Mouse (Mus musculus): ENCODE measurements at regions not wholly inside any gene's neighbourhood (a gene's known extent, or its start where the extent isn't known, plus 50 kb on each side); places are given as distances from the start of the nearest gene placed in this dataset.
A peak's percentile ranks its signal among the peaks of the same experiment; 100 is the strongest.

- Histone ChIP-seq H3K36me3 (ENCODE audit: control insufficient read depth, insufficient read depth) (no peaks in the 10 kb centered on the region), H3K4me2 (ENCODE audit: low read depth, low read length) (no peak overlapping the region), H3K4me1 (ENCODE audit: control insufficient read depth, low read depth, low read length) (no peaks in the 10 kb centered on the region), H3K4me3 (ENCODE audit: low read depth, low read length) (no peak overlapping the region), H3K9me3 (replicated peaks; ENCODE audit: control insufficient read depth, low read length) (no peaks in the 10 kb centered on the region), H3K27me3 (ENCODE audit: control insufficient read depth, insufficient read depth, low read depth, low read length) (no peaks in the 10 kb centered on the region), H3K9ac (ENCODE audit: low read depth, low read length) (no peak overlapping the region), H3K27ac (ENCODE audit: low read length) (no peak overlapping the region)
- peak; percentile 61; the same call in 1 of the 2 replicates for ATAC-seq (ENCODE audit: low read depth)
- WGBS (ENCODE audit: insufficient replicate concordance): 56% methylated on average over 7 of the region's 7 CpGs
Measured at GRCm38 (mm10) chr17:75876895-75877294, 325.1 kb upstream of the Fam98a start.

DNA sequence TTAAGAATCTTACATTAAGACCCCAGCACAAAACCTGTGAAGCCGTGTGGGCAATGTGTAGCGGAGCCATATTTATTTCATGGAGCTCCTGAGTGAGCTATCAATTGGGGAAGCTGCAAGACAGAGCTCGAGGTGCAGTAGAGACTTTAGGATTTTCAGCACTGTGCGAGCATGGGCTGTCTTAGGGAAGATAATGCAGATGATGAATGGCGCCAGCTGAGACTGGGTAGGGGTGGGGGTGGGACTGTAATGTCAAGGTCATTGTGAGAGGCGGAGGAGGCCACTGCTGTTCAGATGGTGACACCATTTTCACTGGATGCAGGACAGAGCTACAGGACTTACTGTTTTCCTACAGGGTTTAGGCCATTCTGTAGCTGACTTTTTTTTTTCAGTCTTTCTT lies 322.8 kb upstream of the Fam98a start:
- no peaks in the 10 kb centered on the region for H3K9me3 ChIP-seq (replicated peaks; ENCODE audit: control insufficient read depth, low read length)
- H3K36me3 ChIP-seq (ENCODE audit: control insufficient read depth, insufficient read depth): no peaks in the 10 kb centered on the region
- no peak overlapping the region for H3K9ac ChIP-seq (ENCODE audit: low read depth, low read length)
- no peak overlapping the region for H3K4me3 ChIP-seq (ENCODE audit: low read depth, low read length)
- no peaks in the 10 kb centered on the region for H3K4me1 ChIP-seq (ENCODE audit: control insufficient read depth, low read depth, low read length)
- no peak overlapping the region for H3K4me2 ChIP-seq (ENCODE audit: low read depth, low read length)
- no peaks in the 10 kb centered on the region for H3K27me3 ChIP-seq (ENCODE audit: control insufficient read depth, insufficient read depth, low read depth, low read length)
- no peak for ATAC-seq (ENCODE audit: low read depth)
- WGBS (ENCODE audit: insufficient replicate concordance): 60% methylated on average over 6 of the region's 6 CpGs
- H3K27ac ChIP-seq (ENCODE audit: low read length): no peak overlapping the region

DNA sequence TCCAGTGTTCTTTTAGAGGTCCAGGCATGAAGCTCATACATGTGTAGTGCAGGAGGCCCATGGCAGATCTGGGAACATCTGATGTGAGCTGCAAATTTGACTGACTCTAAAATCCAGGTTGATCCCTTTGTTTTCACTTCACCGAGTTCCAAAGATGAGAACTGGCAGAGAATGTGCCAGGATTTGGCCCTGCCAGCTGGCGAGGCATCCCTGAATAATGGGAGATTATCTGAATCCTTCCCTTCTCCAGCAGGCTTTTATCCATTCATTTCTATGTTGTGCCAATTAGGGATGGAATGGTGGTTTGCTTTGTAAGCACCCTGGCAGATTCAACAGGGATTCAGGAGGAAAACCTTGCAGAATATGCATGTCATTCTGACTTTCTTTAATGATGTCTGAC lies 318.7 kb upstream of the Fam98a start:
- ATAC-seq (ENCODE audit: low read depth): no peak
- Histone ChIP-seq H3K36me3 (ENCODE audit: control insufficient read depth, insufficient read depth) (no peaks in the 10 kb centered on the region), H3K27ac (ENCODE audit: low read length) (no peak overlapping the region), H3K9ac (ENCODE audit: low read depth, low read length) (no peak overlapping the region), H3K27me3 (ENCODE audit: control insufficient read depth, insufficient read depth, low read depth, low read length) (no peaks in the 10 kb centered on the region), H3K4me3 (ENCODE audit: low read depth, low read length) (no peak overlapping the region), H3K4me2 (ENCODE audit: low read depth, low read length) (no peak overlapping the region), H3K9me3 (replicated peaks; ENCODE audit: control insufficient read depth, low read length) (no peaks in the 10 kb centered on the region), H3K4me1 (ENCODE audit: control insufficient read depth, low read depth, low read length) (no peaks in the 10 kb centered on the region)
- 38% methylated on average over 2 of the region's 2 CpGs for WGBS (ENCODE audit: insufficient replicate concordance)

DNA sequence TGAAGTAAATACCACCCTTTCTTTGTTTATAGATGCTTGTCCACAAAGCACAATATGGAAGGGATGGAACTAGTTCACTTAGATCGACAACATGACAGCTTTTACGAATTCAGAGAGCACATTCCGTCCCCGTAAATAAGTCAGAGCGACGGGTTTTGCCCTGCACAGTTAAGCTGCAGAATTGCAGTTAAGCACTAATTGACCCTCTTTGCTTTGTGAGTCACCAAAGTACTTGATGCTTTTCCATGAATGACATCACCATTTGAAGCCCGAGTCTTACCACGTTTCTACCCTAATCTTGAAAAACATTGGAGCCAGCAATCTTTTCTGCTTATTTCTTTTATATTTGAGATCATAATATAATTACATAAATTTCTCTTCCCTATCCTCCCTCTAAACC lies 305.3 kb upstream of the Fam98a start:
- 68% methylated on average over 8 of the region's 8 CpGs for WGBS (ENCODE audit: insufficient replicate concordance)
- no peak overlapping the region for H3K9ac ChIP-seq (ENCODE audit: low read depth, low read length)
- H3K4me3 ChIP-seq (ENCODE audit: low read depth, low read length): no peak overlapping the region
- no peaks in the 10 kb centered on the region for H3K4me1 ChIP-seq (ENCODE audit: control insufficient read depth, low read depth, low read length)
- H3K9me3 ChIP-seq (replicated peaks; ENCODE audit: control insufficient read depth, low read length): no peaks in the 10 kb centered on the region
- no peak overlapping the region for H3K27ac ChIP-seq (ENCODE audit: low read length)
- H3K4me2 ChIP-seq (ENCODE audit: low read depth, low read length): no peak overlapping the region
- no peaks in the 10 kb centered on the region for H3K27me3 ChIP-seq (ENCODE audit: control insufficient read depth, insufficient read depth, low read depth, low read length)
- no peaks in the 10 kb centered on the region for H3K36me3 ChIP-seq (ENCODE audit: control insufficient read depth, insufficient read depth)
- ATAC-seq (ENCODE audit: low read depth): no peak

DNA sequence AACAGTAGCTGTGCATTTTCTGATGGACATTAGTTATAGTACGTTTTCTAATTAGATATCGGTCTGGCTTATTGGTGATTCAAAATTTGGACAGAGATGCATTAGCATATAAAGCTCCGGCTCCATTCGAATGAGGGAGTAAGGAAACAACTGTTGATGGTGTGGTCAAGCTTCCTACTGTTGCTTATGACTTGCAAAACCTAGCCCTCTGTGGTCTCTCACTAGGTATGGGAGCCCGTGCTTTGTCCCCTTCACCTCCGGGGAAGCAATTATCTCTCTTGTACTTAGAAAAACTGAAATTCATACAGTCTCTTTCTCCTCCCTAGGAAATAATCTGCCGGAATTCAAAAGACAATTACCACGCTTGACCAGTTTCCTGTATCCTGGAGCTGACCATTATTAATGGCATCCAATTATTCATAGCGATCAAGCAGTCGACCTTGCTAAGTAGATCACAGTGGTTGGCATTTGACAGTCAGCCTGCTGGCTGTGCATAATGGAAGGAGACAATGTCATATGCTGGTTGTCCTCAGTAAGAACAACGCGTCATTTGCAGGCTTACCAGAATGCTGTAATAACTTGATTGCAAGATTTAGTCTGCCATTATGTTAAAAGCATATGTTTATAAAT lies 264.4 kb upstream of the Fam98a start:
- no peaks in the 10 kb centered on the region for H3K9me3 ChIP-seq (replicated peaks; ENCODE audit: control insufficient read depth, low read length)
- no peak overlapping the region for H3K9ac ChIP-seq (ENCODE audit: low read depth, low read length)
- H3K4me3 ChIP-seq (ENCODE audit: low read depth, low read length): no peak overlapping the region
- H3K36me3 ChIP-seq (ENCODE audit: control insufficient read depth, insufficient read depth): no peaks in the 10 kb centered on the region
- H3K4me1 ChIP-seq (ENCODE audit: control insufficient read depth, low read depth, low read length): peaks cover 19% of the 10 kb centered on the region
- H3K27me3 ChIP-seq (ENCODE audit: control insufficient read depth, insufficient read depth, low read depth, low read length): no peaks in the 10 kb centered on the region
- no peak overlapping the region for H3K4me2 ChIP-seq (ENCODE audit: low read depth, low read length)
- no peak for ATAC-seq (ENCODE audit: low read depth)
- 72% methylated on average over 12 of the region's 12 CpGs for WGBS (ENCODE audit: insufficient replicate concordance)
- no peak overlapping the region for H3K27ac ChIP-seq (ENCODE audit: low read length)

- no peaks in the 10 kb centered on the region for H3K9me3 ChIP-seq (replicated peaks; ENCODE audit: control insufficient read depth, low read length)
- H3K9ac ChIP-seq (ENCODE audit: low read depth, low read length): no peak overlapping the region
- ATAC-seq (ENCODE audit: low read depth): peak; percentile 83
- WGBS (ENCODE audit: insufficient replicate concordance): 35% methylated on average over 3 of the region's 3 CpGs
- H3K4me3 ChIP-seq (ENCODE audit: low read depth, low read length): no peak overlapping the region
- H3K36me3 ChIP-seq (ENCODE audit: control insufficient read depth, insufficient read depth): no peaks in the 10 kb centered on the region
- peak overlapping the region; percentile 81 for H3K27ac ChIP-seq (ENCODE audit: low read length)
- H3K4me2 ChIP-seq (ENCODE audit: low read depth, low read length): peak overlapping the region; percentile 47; the same call in 1 of the 2 replicates
- H3K4me1 ChIP-seq (ENCODE audit: control insufficient read depth, low read depth, low read length): peaks cover 24% of the 10 kb centered on the region
- no peaks in the 10 kb centered on the region for H3K27me3 ChIP-seq (ENCODE audit: control insufficient read depth, insufficient read depth, low read depth, low read length)
Measured at GRCm38 (mm10) chr17:75812163-75812562, 260.4 kb upstream of the Fam98a start.

GRCm38 (mm10) chr17:75808524-75809326 lies 257.0 kb upstream of the Fam98a start:
- peaks cover 21% of the 10 kb centered on the region for H3K4me1 ChIP-seq (ENCODE audit: control insufficient read depth, low read depth, low read length)
- peak overlapping the region; percentile 70 for H3K27ac ChIP-seq (ENCODE audit: low read length)
- ATAC-seq (ENCODE audit: low read depth): peak; percentile 48
- no peak overlapping the region for H3K4me2 ChIP-seq (ENCODE audit: low read depth, low read length)
- no peaks in the 10 kb centered on the region for H3K9me3 ChIP-seq (replicated peaks; ENCODE audit: control insufficient read depth, low read length)
- H3K4me3 ChIP-seq (ENCODE audit: low read depth, low read length): no peak overlapping the region
- no peak overlapping the region for H3K9ac ChIP-seq (ENCODE audit: low read depth, low read length)
- H3K27me3 ChIP-seq (ENCODE audit: control insufficient read depth, insufficient read depth, low read depth, low read length): no peaks in the 10 kb centered on the region
- H3K36me3 ChIP-seq (ENCODE audit: control insufficient read depth, insufficient read depth): no peaks in the 10 kb centered on the region
- 57% methylated on average over 6 of the region's 6 CpGs for WGBS (ENCODE audit: insufficient replicate concordance)

DNA sequence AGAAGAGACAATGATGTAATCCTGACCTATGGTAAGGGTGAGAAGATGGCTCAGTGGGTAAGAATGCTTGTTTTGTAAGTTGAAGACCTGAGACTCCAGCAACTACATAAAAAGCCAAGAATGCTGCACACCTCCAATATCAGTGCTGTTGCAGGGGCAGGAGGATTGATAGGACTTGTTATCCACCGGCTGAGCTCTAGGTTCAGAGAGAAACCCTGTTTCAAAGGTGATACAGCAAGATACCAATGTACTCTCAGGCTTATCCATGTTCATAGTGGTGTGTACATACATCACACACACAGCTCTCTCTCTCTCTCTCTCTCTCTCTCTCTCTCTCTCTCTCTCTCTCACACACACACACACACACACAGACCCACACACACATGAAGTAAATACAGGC lies 256.3 kb upstream of the Fam98a start:
- peak; percentile 94 for ATAC-seq (ENCODE audit: low read depth)
- peak overlapping the region; percentile 70 for H3K27ac ChIP-seq (ENCODE audit: low read length)
- no peak overlapping the region for H3K9ac ChIP-seq (ENCODE audit: low read depth, low read length)
- H3K9me3 ChIP-seq (replicated peaks; ENCODE audit: control insufficient read depth, low read length): no peaks in the 10 kb centered on the region
- H3K4me3 ChIP-seq (ENCODE audit: low read depth, low read length): no peak overlapping the region
- no peaks in the 10 kb centered on the region for H3K36me3 ChIP-seq (ENCODE audit: control insufficient read depth, insufficient read depth)
- H3K4me2 ChIP-seq (ENCODE audit: low read depth, low read length): 0 out of 2 replicates have a peak overlapping the region, but pooled peaks have one; percentile 7
- peaks cover 18% of the 10 kb centered on the region for H3K4me1 ChIP-seq (ENCODE audit: control insufficient read depth, low read depth, low read length)
- H3K27me3 ChIP-seq (ENCODE audit: control insufficient read depth, insufficient read depth, low read depth, low read length): no peaks in the 10 kb centered on the region
- WGBS (ENCODE audit: insufficient replicate concordance): 23% methylated on average over 1 of the region's 1 CpGs

DNA sequence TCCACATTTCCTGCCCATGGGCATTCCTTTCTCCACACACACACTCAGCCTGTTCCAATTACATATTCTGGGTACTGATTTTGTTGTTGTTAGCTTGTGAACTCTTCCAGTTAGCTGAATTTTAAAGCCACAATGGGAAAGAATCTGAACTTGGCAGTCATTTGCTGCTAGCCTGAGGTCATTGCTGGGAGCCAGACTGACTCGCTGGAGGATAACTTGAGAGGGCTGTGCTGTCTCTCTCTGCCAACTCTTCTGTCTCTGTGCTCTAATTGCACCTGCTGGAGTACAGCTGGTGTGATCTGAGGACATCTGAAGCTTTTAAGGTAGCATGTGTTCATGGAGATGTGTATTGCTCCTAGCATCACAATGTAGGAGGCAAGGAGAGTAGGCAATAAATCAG lies 252.6 kb upstream of the Fam98a start:
- WGBS (ENCODE audit: insufficient replicate concordance): 68% methylated on average over 1 of the region's 1 CpGs
- no peak for ATAC-seq (ENCODE audit: low read depth)
- Histone ChIP-seq H3K4me3 (ENCODE audit: low read depth, low read length) (no peak overlapping the region), H3K27me3 (ENCODE audit: control insufficient read depth, insufficient read depth, low read depth, low read length) (no peaks in the 10 kb centered on the region), H3K4me1 (ENCODE audit: control insufficient read depth, low read depth, low read length) (peaks cover 5% of the 10 kb centered on the region), H3K4me2 (ENCODE audit: low read depth, low read length) (no peak overlapping the region), H3K9ac (ENCODE audit: low read depth, low read length) (no peak overlapping the region), H3K9me3 (replicated peaks; ENCODE audit: control insufficient read depth, low read length) (no peaks in the 10 kb centered on the region), H3K36me3 (ENCODE audit: control insufficient read depth, insufficient read depth) (no peaks in the 10 kb centered on the region), H3K27ac (ENCODE audit: low read length) (no peak overlapping the region)
